Mouse (Mus musculus) stomach, embryonic 16.5 days (tissue): Measurements from ENCODE around the gene 1700069L16Rik. TPM values are rescaled to one million over a fixed set of nuclear protein-coding genes. Genes with fewer than 3 reads are reported as not detected.

Experiments used
- ATAC-seq: fragments of 200-750 bp; cut with Nextera tagmentation; 2 replicates; pipeline ENCODE4 v1.8.0; 2017; ENCODE audit warnings: moderate number of reproducible peaks, moderate TSS enrichment; ENCODE audit not compliant: insufficient read depth, low FRiP score
- H3K27ac ChIP-seq: fragments of 300-500 bp; sonication (generic); 2 replicates; pipeline ENCODE4 v1.5.1; 2014; ENCODE audit warnings: low read length
- H3K27me3 ChIP-seq: fragments of 300-500 bp; sonication (generic); 2 replicates; pipeline ENCODE4 v1.6.1; 2014; ENCODE audit warnings: low read length, control low read depth, mixed read lengths; ENCODE audit not compliant: control insufficient read depth, insufficient read depth
- H3K36me3 ChIP-seq: fragments of 300-500 bp; sonication (generic); 2 replicates; pipeline ENCODE4 v1.6.1; 2014; ENCODE audit warnings: low read length; ENCODE audit not compliant: control insufficient read depth, insufficient read depth
- H3K4me1 ChIP-seq: fragments of 300-500 bp; sonication (generic); 2 replicates; pipeline ENCODE4 v1.6.1; 2014; ENCODE audit warnings: low read length, control low read depth, mixed read lengths; ENCODE audit not compliant: control insufficient read depth, insufficient read depth
- H3K4me2 ChIP-seq: fragments of 300-500 bp; sonication (generic); 2 replicates; pipeline ENCODE4 v1.6.1; 2014; ENCODE audit warnings: low read depth, low read length, mixed read lengths
- H3K4me3 ChIP-seq: fragments of 300-500 bp; sonication (generic); replicated peaks from 2 replicates; pipeline ENCODE4 v1.5.1; 2014; ENCODE audit warnings: mild to moderate bottlenecking, low read length
- H3K9ac ChIP-seq: fragments of 300-500 bp; sonication (generic); 2 replicates; pipeline ENCODE4 v1.6.1; 2014; ENCODE audit warnings: low read length
- H3K9me3 ChIP-seq: fragments of 300-500 bp; sonication (generic); replicated peaks from 2 replicates; pipeline ENCODE4 v1.6.1; 2016; ENCODE audit warnings: low read length, control low read depth; ENCODE audit not compliant: control insufficient read depth
- WGBS: fragments of 180-500 bp; shearing (Covaris S2); extraction: QIAGEN DNeasy Blood & Tissue Kit; methylation state at CpG from one replicate; pipeline ENCODE4 v1.1.7; 2014; 5-methylcytosine and 5-hydroxymethylcytosine counted together
- polyA plus RNA-seq: library from polyadenylated mRNA; unstranded; fragments of >200 nt; fragmentation: Nextera tagmentation; extraction: Ambion mirVana; gene quantifications from 2 replicates; pipeline ENCODE4 v1.2.1, GENCODE M21; 2015

The 1700069L16Rik gene
- polyA plus RNA-seq, 1 experiment from 2014 or later: not detected

- Histone ChIP-seq H3K4me1 (no peaks in the 10 kb centered on the region), H3K27ac (no peak overlapping the region), H3K4me2 (no peak overlapping the region), H3K9me3 (no peaks in the 10 kb centered on the region), H3K9ac (no peak overlapping the region), H3K27me3 (no peaks in the 10 kb centered on the region), H3K4me3 (no peak overlapping the region), H3K36me3 (no peaks in the 10 kb centered on the region)
- no peak for ATAC-seq
- 71% methylated on average over 3 of the region's 3 CpGs for WGBS
These were observed 42.1 kb downstream of the 1700069L16Rik start for GRCm38 (mm10) chr5:113682472-113682871.

- 73% methylated on average over 14 of the region's 14 CpGs for WGBS
- no peak overlapping the region for H3K9ac ChIP-seq
- ATAC-seq: no peak
These were observed 43.4 kb downstream of the 1700069L16Rik start for GRCm38 (mm10) chr5:113681219-113681618.

GRCm38 (mm10) chr5:113679509-113679908 lies 45.1 kb downstream of the 1700069L16Rik start:
- Histone ChIP-seq H3K4me1 (no peaks in the 10 kb centered on the region), H3K4me2 (no peak overlapping the region), H3K9me3 (no peaks in the 10 kb centered on the region), H3K27ac (no peak overlapping the region), H3K9ac (no peak overlapping the region), H3K36me3 (no peaks in the 10 kb centered on the region), H3K27me3 (no peaks in the 10 kb centered on the region), H3K4me3 (no peak overlapping the region)
- 87% methylated on average over 4 of the region's 4 CpGs for WGBS
- ATAC-seq: no peak

More at GRCm38 (mm10) chr5:113681219-113681618, 43.4 kb downstream of the 1700069L16Rik start:
- H3K36me3 ChIP-seq: no peaks in the 10 kb centered on the region
- no peaks in the 10 kb centered on the region for H3K4me1 ChIP-seq
- H3K27me3 ChIP-seq: no peaks in the 10 kb centered on the region
- no peak overlapping the region for H3K4me3 ChIP-seq
- H3K9me3 ChIP-seq: no peaks in the 10 kb centered on the region
- no peak overlapping the region for H3K4me2 ChIP-seq
- H3K27ac ChIP-seq: no peak overlapping the region

- Histone ChIP-seq H3K36me3 (no peaks in the 10 kb centered on the region), H3K9ac (no peak overlapping the region), H3K4me2 (no peak overlapping the region), H3K4me3 (no peak overlapping the region), H3K27ac (no peak overlapping the region), H3K9me3 (no peaks in the 10 kb centered on the region), H3K4me1 (no peaks in the 10 kb centered on the region), H3K27me3 (no peaks in the 10 kb centered on the region)
- 80% methylated on average over 10 of the region's 10 CpGs for WGBS
- no peak for ATAC-seq
These were observed 45.7 kb downstream of the 1700069L16Rik start for GRCm38 (mm10) chr5:113678743-113679452.

GRCm38 (mm10) chr5:113677541-113677940 lies 47.0 kb downstream of the 1700069L16Rik start:
- ATAC-seq: no peak
- WGBS: 81% methylated on average over 5 of the region's 7 CpGs
- H3K4me1 ChIP-seq: no peaks in the 10 kb centered on the region

GRCm38 (mm10) chr5:113674851-113675250 lies 49.7 kb downstream of the 1700069L16Rik start:
- Histone ChIP-seq H3K9ac (no peak overlapping the region), H3K4me3 (no peak overlapping the region), H3K27ac (no peak overlapping the region), H3K36me3 (no peaks in the 10 kb centered on the region), H3K9me3 (no peaks in the 10 kb centered on the region), H3K4me2 (no peak overlapping the region), H3K27me3 (no peaks in the 10 kb centered on the region), H3K4me1 (no peaks in the 10 kb centered on the region)
- ATAC-seq: no peak
- 61% methylated on average over 7 of the region's 7 CpGs for WGBS

More at GRCm38 (mm10) chr5:113677541-113677940, 47.0 kb downstream of the 1700069L16Rik start:
- H3K27ac ChIP-seq: no peak overlapping the region
- no peaks in the 10 kb centered on the region for H3K36me3 ChIP-seq
- no peaks in the 10 kb centered on the region for H3K9me3 ChIP-seq
- H3K4me2 ChIP-seq: no peak overlapping the region
- no peak overlapping the region for H3K4me3 ChIP-seq
- H3K9ac ChIP-seq: no peak overlapping the region
- H3K27me3 ChIP-seq: no peaks in the 10 kb centered on the region

GRCm38 (mm10) chr5:113672456-113672855 lies 52.1 kb downstream of the 1700069L16Rik start:
- H3K27me3 ChIP-seq: no peaks in the 10 kb centered on the region
- H3K4me3 ChIP-seq: no peak overlapping the region
- WGBS: 74% methylated on average over 7 of the region's 7 CpGs
- no peaks in the 10 kb centered on the region for H3K9me3 ChIP-seq
- no peaks in the 10 kb centered on the region for H3K36me3 ChIP-seq
- no peak overlapping the region for H3K9ac ChIP-seq
- H3K27ac ChIP-seq: no peak overlapping the region
- H3K4me1 ChIP-seq: no peaks in the 10 kb centered on the region
- no peak overlapping the region for H3K4me2 ChIP-seq
- ATAC-seq: no peak

GRCm38 (mm10) chr5:113670597-113670996 lies 54.0 kb downstream of the 1700069L16Rik start:
- WGBS: 71% methylated on average over 6 of the region's 6 CpGs

GRCm38 (mm10) chr5:113670110-113670509 lies 54.5 kb downstream of the 1700069L16Rik start:
- Histone ChIP-seq H3K4me3 (no peak overlapping the region), H3K27me3 (no peaks in the 10 kb centered on the region), H3K4me2 (no peak overlapping the region), H3K9ac (no peak overlapping the region), H3K4me1 (no peaks in the 10 kb centered on the region), H3K27ac (no peak overlapping the region), H3K36me3 (no peaks in the 10 kb centered on the region), H3K9me3 (no peaks in the 10 kb centered on the region)
- WGBS: 65% methylated on average over 3 of the region's 3 CpGs
- no peak for ATAC-seq

More at GRCm38 (mm10) chr5:113670597-113670996, 54.0 kb downstream of the 1700069L16Rik start:
- no peaks in the 10 kb centered on the region for H3K36me3 ChIP-seq
- no peaks in the 10 kb centered on the region for H3K27me3 ChIP-seq
- no peaks in the 10 kb centered on the region for H3K4me1 ChIP-seq
- no peak overlapping the region for H3K9ac ChIP-seq
- H3K4me3 ChIP-seq: no peak overlapping the region
- no peak for ATAC-seq
- no peak overlapping the region for H3K4me2 ChIP-seq
- no peak overlapping the region for H3K27ac ChIP-seq
- H3K9me3 ChIP-seq: no peaks in the 10 kb centered on the region
